8 mouse cellular contexts compared by ENCODE assay signal in genomic region chr11:114636292-114636691, GRCm38 (mm10). TPM values are rescaled to one million over a fixed set of nuclear protein-coding genes. Genes with fewer than 3 reads are reported as not detected.
DNase-seq lines count a peak whose midpoint lies in the region; ATAC-seq and TF ChIP-seq lines count a peak whose summit lies in the region.

No protein-coding gene starts in this region.

- no peaks in the 10 kb centered on the region for H3K36me3 ChIP-seq in heart, embryonic 11.5 days (ENCODE audit: control insufficient read depth, insufficient read depth, low read length)
- no peaks in the 10 kb centered on the region for H3K36me3 ChIP-seq in kidney, embryonic 14.5 days (ENCODE audit: control insufficient read depth, insufficient read depth, low read length)
- no peaks in the 10 kb centered on the region for H3K36me3 ChIP-seq in limb, embryonic 13.5 days
- H3K36me3 ChIP-seq in splenic B cell, adult 2 months (ENCODE audit: control insufficient read depth, insufficient read depth, low read length, poor library complexity, severe bottlenecking) = no peaks in the 10 kb centered on the region

- 0 out of 2 replicates have a peak, but pooled peaks have one; percentile 41 for ATAC-seq in heart, embryonic 11.5 days (replicated peaks; ENCODE audit: insufficient number of reproducible peaks, low FRiP score, low TSS enrichment)
- ATAC-seq in kidney, embryonic 14.5 days (ENCODE audit: low FRiP score, low TSS enrichment) = peak; percentile 63
- ATAC-seq in limb, embryonic 13.5 days (ENCODE audit: low FRiP score, low read depth) = peak; percentile 77

- no peaks in the 10 kb centered on the region for H3K4me1 ChIP-seq in bone marrow macrophage, adult 2 months (ENCODE audit: control insufficient read depth, insufficient read depth, low read length)
- no peaks in the 10 kb centered on the region for H3K4me1 ChIP-seq in embryonic fibroblast, embryonic 13.5 days (ENCODE audit: control insufficient read depth, insufficient read depth, low read length)
- H3K4me1 ChIP-seq in heart, embryonic 11.5 days (ENCODE audit: control insufficient read depth, insufficient read depth, low read length) = peaks cover 13% of the 10 kb centered on the region
- H3K4me1 ChIP-seq in kidney, embryonic 14.5 days (ENCODE audit: control insufficient read depth, insufficient read depth, low read length) = 0 out of 2 replicates have a peak, but pooled peaks cover 5% of the 10 kb centered on the region
- peaks cover 20% of the 10 kb centered on the region for H3K4me1 ChIP-seq in limb, embryonic 13.5 days

- no peaks in the 10 kb centered on the region for H3K9me3 ChIP-seq in heart, embryonic 11.5 days (replicated peaks; ENCODE audit: control insufficient read depth, low read length)
- H3K9me3 ChIP-seq in kidney, embryonic 14.5 days (ENCODE audit: control insufficient read depth, low read length) = no peaks in the 10 kb centered on the region
- no peaks in the 10 kb centered on the region for H3K9me3 ChIP-seq in limb, embryonic 13.5 days

- H3K4me2 ChIP-seq in heart, embryonic 11.5 days = peak overlapping the region; percentile 42
- 0 out of 2 replicates have a peak overlapping the region, but pooled peaks have one; percentile 21 for H3K4me2 ChIP-seq in kidney, embryonic 14.5 days (replicated peaks; ENCODE audit: low read depth, low read length)
- H3K4me2 ChIP-seq in limb, embryonic 13.5 days (replicated peaks) = peak overlapping the region; percentile 50

- no peak overlapping the region for H3K27ac ChIP-seq in bone marrow macrophage, adult 2 months (ENCODE audit: insufficient read depth, low read depth, low read length)
- no peak overlapping the region for H3K27ac ChIP-seq in embryonic fibroblast, embryonic 13.5 days (ENCODE audit: insufficient read depth, low read length)
- H3K27ac ChIP-seq in heart, embryonic 11.5 days (ENCODE audit: low read depth, low read length) = no peak overlapping the region
- H3K27ac ChIP-seq in kidney, embryonic 14.5 days (ENCODE audit: low read depth, low read length) = no peak overlapping the region
- H3K27ac ChIP-seq in limb, embryonic 13.5 days = no peak overlapping the region

- peak; percentile 76 to 80 for DNase-seq in B cell, adult 2 months
- peak; percentile 58 to 68 for DNase-seq in natural killer cell, adult 2 months (ENCODE audit: low spot score in 2 of 2)
- peak; percentile 82 for DNase-seq in splenic B cell, adult 2 months (ENCODE audit: low read depth, low spot score)

- peaks cover 20% of the 10 kb centered on the region for H3K27me3 ChIP-seq in heart, embryonic 11.5 days (ENCODE audit: control insufficient read depth, insufficient read depth, low read length)
- peaks cover 7% of the 10 kb centered on the region; the same call in 1 of the 2 replicates for H3K27me3 ChIP-seq in kidney, embryonic 14.5 days (ENCODE audit: control insufficient read depth, insufficient read depth, low read length)
- H3K27me3 ChIP-seq in limb, embryonic 13.5 days = peaks cover 47% of the 10 kb centered on the region
- H3K27me3 ChIP-seq in splenic B cell, adult 2 months (ENCODE audit: control insufficient read depth, insufficient read depth, low read length, poor library complexity, severe bottlenecking) = peaks cover 3% of the 10 kb centered on the region

- H3K4me3 ChIP-seq in bone marrow macrophage, adult 2 months (ENCODE audit: insufficient read depth, low read length) = no peak overlapping the region
- H3K4me3 ChIP-seq in embryonic fibroblast, embryonic 13.5 days (ENCODE audit: insufficient read depth, low read length) = no peak overlapping the region
- H3K4me3 ChIP-seq in heart, embryonic 11.5 days (ENCODE audit: low read depth, low read length) = 0 out of 2 replicates have a peak overlapping the region, but pooled peaks have one; percentile 2
- no peak overlapping the region for H3K4me3 ChIP-seq in kidney, embryonic 14.5 days (ENCODE audit: low read length)
- H3K4me3 ChIP-seq in limb, embryonic 13.5 days = no peak overlapping the region

- WGBS in heart, embryonic 11.5 days (ENCODE audit: insufficient replicate concordance) = under 1% methylated on average over 6 of the region's 6 CpGs
- WGBS in kidney, embryonic 14.5 days = under 1% methylated on average over 6 of the region's 6 CpGs
- 0% methylated on average over 6 of the region's 6 CpGs for WGBS in limb, embryonic 13.5 days

- TF ChIP-seq POLR2A in bone marrow macrophage, adult 2 months (IDR thresholded peaks at IDR 0.05; ENCODE audit: borderline replicate concordance, low read depth, low read length) = no peak
- TF ChIP-seq POLR2A in embryonic fibroblast, embryonic 13.5 days (IDR thresholded peaks at IDR 0.05; ENCODE audit: low read depth, low read length) = no peak

- TF ChIP-seq CTCF in bone marrow macrophage, adult 2 months (IDR thresholded peaks at IDR 0.05; ENCODE audit: low read depth, low read length) = peak; percentile 92
- TF ChIP-seq CTCF in embryonic fibroblast, embryonic 13.5 days (IDR thresholded peaks at IDR 0.05; ENCODE audit: borderline replicate concordance, insufficient read depth, low read length) = peak; percentile 83

- no peak overlapping the region for H3K9ac ChIP-seq in heart, embryonic 11.5 days (ENCODE audit: low read depth, low read length)
- H3K9ac ChIP-seq in kidney, embryonic 14.5 days (ENCODE audit: low read depth, low read length) = no peak overlapping the region
- H3K9ac ChIP-seq in limb, embryonic 13.5 days = no peak overlapping the region

RNA-seq across cellular contexts. Expression of gene Rpl38, which starts 32.0 kb away (rescaled TPM):
- 1,601 and 1,765 TPM in 2 replicates for polyA plus RNA-seq in bone marrow macrophage, adult 2 months (2012; ENCODE audit: insufficient read depth, insufficient read length, missing spikeins)
- polyA plus RNA-seq in embryonic fibroblast, embryonic 13.5 days (2011; ENCODE audit: insufficient read length, low read depth, missing spikeins) = 1,513 and 1,676 TPM in 2 replicates
- polyA plus RNA-seq in heart, embryonic 11.5 days (2014; fragmentation: Nextera tagmentation; extraction: Ambion mirVana) = 781 and 853 TPM in 2 replicates
- polyA plus RNA-seq in kidney, embryonic 14.5 days (2014; fragmentation: Nextera tagmentation; extraction: Ambion mirVana) = 1,061 and 1,397 TPM in 2 replicates
- polyA plus RNA-seq in limb, embryonic 13.5 days (2015; fragmentation: Nextera tagmentation; extraction: Ambion mirVana) = 966 and 986 TPM in 2 replicates

RNA-seq across cellular contexts. Expression of gene Ttyh2, which starts 38.9 kb away (rescaled TPM):
- 29.6 and 37.5 TPM in 2 replicates for polyA plus RNA-seq in bone marrow macrophage, adult 2 months (2012; ENCODE audit: insufficient read depth, insufficient read length, missing spikeins)
- 26.9 and 28.0 TPM in 2 replicates for polyA plus RNA-seq in embryonic fibroblast, embryonic 13.5 days (2011; ENCODE audit: insufficient read length, low read depth, missing spikeins)
- 5.0 and 5.1 TPM in 2 replicates for polyA plus RNA-seq in heart, embryonic 11.5 days (2014; fragmentation: Nextera tagmentation; extraction: Ambion mirVana)
- 9.1 and 10.4 TPM in 2 replicates for polyA plus RNA-seq in kidney, embryonic 14.5 days (2014; fragmentation: Nextera tagmentation; extraction: Ambion mirVana)
- 20.0 and 21.2 TPM in 2 replicates for polyA plus RNA-seq in limb, embryonic 13.5 days (2015; fragmentation: Nextera tagmentation; extraction: Ambion mirVana)
